Comparison of ENCODE assay signal across 13 mouse cellular contexts in genomic region chr6:55338934-55339825, GRCm38 (mm10). TPM values are rescaled to one million over a fixed set of nuclear protein-coding genes. Genes with fewer than 3 reads are reported as not detected.
DNase-seq lines count a peak whose midpoint lies in the region; ATAC-seq and TF ChIP-seq lines count a peak whose summit lies in the region.
"Had no signal": no experiment of that assay in that cellular context is flagged by ENCODE, and none has a peak within 500 bp of the region (broad histone marks: within the 10 kb centered on the region; RNA-seq: fewer than 3 reads in every experiment).

No protein-coding gene starts in this region.

- no peaks in the 10 kb centered on the region for H3K27me3 ChIP-seq in liver, adult 2 months (ENCODE audit: control insufficient read depth, insufficient read depth, low read length)
- H3K27me3 ChIP-seq in neural tube, embryonic 15.5 days (replicated peaks), result no peaks in the 10 kb centered on the region

- H3K4me3 ChIP-seq in gastrocnemius, adult 2 months, result peak overlapping the region; percentile 70
- peak overlapping the region; percentile 82 for H3K4me3 ChIP-seq in liver, adult 2 months (ENCODE audit: insufficient read depth, low read depth, low read length)
- H3K4me3 ChIP-seq in neural tube, embryonic 15.5 days (replicated peaks), result no peak overlapping the region
- H3K4me3 ChIP-seq: forebrain, embryonic 10.5 days; hindbrain, embryonic 10.5 days had no signal

- DNase-seq in gastrocnemius, adult 2 months, result peak; percentile 21
- DNase-seq in gastrocnemius, postnatal 4 days (ENCODE audit: low spot score in 2 of 2), result no peak
- peak; percentile 71 for DNase-seq in spleen, adult 12 weeks (ENCODE audit: low spot score)
- no peak for DNase-seq in spleen, adult 18-20 months
- DNase-seq in liver, adult 2 months (ENCODE audit: extremely low read depth, low read depth, low spot score), result no peak
- DNase-seq in thymus, postnatal 36 days, result no peak
- DNase-seq: cerebellum, adult 11 months had no signal

- no peaks in the 10 kb centered on the region for H3K79me2 ChIP-seq in liver, adult 2 months (ENCODE audit: control insufficient read depth, insufficient read depth, low read length)

- no peak for TF ChIP-seq CTCF in gastrocnemius, adult 2 months (IDR thresholded peaks at IDR 0.05)
- TF ChIP-seq CTCF in liver, adult 2 months (IDR thresholded peaks at IDR 0.05; ENCODE audit: low read depth, low read length), result no peak

- 72% methylated on average over 9 of the region's 9 CpGs for WGBS in liver, adult 2 months
- WGBS in neural tube, embryonic 15.5 days, result 82% methylated on average over 9 of the region's 9 CpGs

- H3K9me3 ChIP-seq in neural tube, embryonic 15.5 days (replicated peaks), result no peaks in the 10 kb centered on the region
- H3K9me3 ChIP-seq: forebrain, embryonic 10.5 days; hindbrain, embryonic 10.5 days had no signal

- no peak for ATAC-seq in neural tube, embryonic 15.5 days (ENCODE audit: low FRiP score)
- no peak for ATAC-seq in cerebellum, adult (ENCODE audit: insufficient number of reproducible peaks, low FRiP score, low TSS enrichment)

- no peak overlapping the region for H3K4me2 ChIP-seq in neural tube, embryonic 15.5 days

- peak overlapping the region; percentile 87 for H3K27ac ChIP-seq in gastrocnemius, adult 2 months
- H3K27ac ChIP-seq in liver, adult 2 months (replicated peaks; ENCODE audit: insufficient read depth, low read depth, low read length), result peak overlapping the region; percentile 12; the same call in 1 of the 2 replicates
- no peak overlapping the region for H3K27ac ChIP-seq in neural tube, embryonic 15.5 days (replicated peaks)
- H3K27ac ChIP-seq: forebrain, embryonic 10.5 days; hindbrain, embryonic 10.5 days had no signal

- H3K9ac ChIP-seq in liver, adult 2 months (ENCODE audit: low read depth, low read length), result peak overlapping the region; percentile 33
- no peak overlapping the region for H3K9ac ChIP-seq in neural tube, embryonic 15.5 days (replicated peaks)

- TF ChIP-seq POLR2A in liver, adult 2 months (IDR thresholded peaks at IDR 0.05; ENCODE audit: extremely low read depth, insufficient read depth, low read length), result no peak

- H3K4me1 ChIP-seq in liver, adult 2 months (ENCODE audit: control insufficient read depth, insufficient read depth, low read length), result peaks cover 2% of the 10 kb centered on the region; the same call in 1 of the 2 replicates
- peaks cover 16% of the 10 kb centered on the region for H3K4me1 ChIP-seq in neural tube, embryonic 15.5 days

- intact Hi-C loops in gastrocnemius, adult 2 months (cut with DNase I), result no loop called here

- H3K36me3 ChIP-seq in liver, adult 2 months (ENCODE audit: control insufficient read depth, insufficient read depth, low read length), result no peaks in the 10 kb centered on the region
- no peaks in the 10 kb centered on the region for H3K36me3 ChIP-seq in neural tube, embryonic 15.5 days
- H3K36me3 ChIP-seq: forebrain, embryonic 10.5 days; hindbrain, embryonic 10.5 days had no signal

RNA-seq across cellular contexts. Expression of gene Aqp1, which starts 2.9 kb away (rescaled TPM):
- 100 to 1,000 TPM; 251 to 256 TPM for total RNA-seq in gastrocnemius, adult 2 months (2021)
- total RNA-seq in gastrocnemius, postnatal 4 days (2021), result 100 to 1,000 TPM; 108 to 109 TPM
- total RNA-seq in liver, adult 2 months (2014; rRNA removed), result 78.1 and 91.4 TPM in 2 replicates
- polyA plus RNA-seq in liver, adult 2 months (2012; rRNA removed), result 78.3 and 88.6 TPM in 2 replicates
- polyA plus RNA-seq in neural tube, embryonic 15.5 days (2015; fragmentation: Nextera tagmentation; extraction: Ambion mirVana), result 7.4 and 11.5 TPM in 2 replicates

RNA-seq across cellular contexts. Expression of gene Ghrhr, which starts 36.9 kb away (rescaled TPM):
- total RNA-seq in gastrocnemius, adult 2 months (2021), result not detected
- total RNA-seq in gastrocnemius, postnatal 4 days (2021), result not detected
- 0.09 TPM in 1 of 2 replicates, not detected in the other for total RNA-seq in liver, adult 2 months (2014; rRNA removed)
- polyA plus RNA-seq in liver, adult 2 months (2012; rRNA removed), result 0.09 TPM in 1 of 2 replicates, not detected in the other
- not detected in 2 replicates for polyA plus RNA-seq in neural tube, embryonic 15.5 days (2015; fragmentation: Nextera tagmentation; extraction: Ambion mirVana)
- polyA plus RNA-seq: forebrain, embryonic 10.5 days; hindbrain, embryonic 10.5 days; limb, embryonic 11.5 days; neural tube, embryonic 11.5 days had no signal

Comparison
In these comparisons a context has a peak if more than half of its experiments do, and no peak if none do; other contexts are left out.
1. DNase-seq: peak in gastrocnemius, adult 2 months (single experiment) and spleen, adult 12 weeks (single experiment); none in gastrocnemius, postnatal 4 days (0 of 2), spleen, adult 18-20 months (0 of 2), liver, adult 2 months (single experiment) and thymus, postnatal 36 days (0 of 2).